Mouse (Mus musculus) liver, embryonic 11.5 days (tissue): Measurements from ENCODE around the gene Ksr1. TPM values are rescaled to one million over a fixed set of nuclear protein-coding genes. Genes with fewer than 3 reads are reported as not detected.

Experiments used
- ATAC-seq: fragments of 200-750 bp; cut with Nextera tagmentation; replicated peaks from 2 replicates; pipeline ENCODE4 v1.8.0; 2017; ENCODE audit warnings: moderate number of reproducible peaks, mild to moderate bottlenecking, moderate TSS enrichment, moderate library complexity; ENCODE audit not compliant: low FRiP score
- DNase-seq: peaks from one replicate; pipeline ENCODE4 v3.0.0-alpha.2; 2017; ENCODE audit warnings: low spot score
- H3K27ac ChIP-seq: fragments of 300-500 bp; sonication (generic); 2 replicates; pipeline ENCODE4 v1.5.1; 2014; ENCODE audit warnings: mild to moderate bottlenecking, low read depth, low read length, control low read depth
- H3K27me3 ChIP-seq: fragments of 300-500 bp; sonication (generic); replicated peaks from 2 replicates; pipeline ENCODE4 v1.6.1; 2014; ENCODE audit warnings: low read length, mixed read lengths; ENCODE audit not compliant: control insufficient read depth, insufficient read depth
- H3K36me3 ChIP-seq: fragments of 300-500 bp; sonication (generic); 2 replicates; pipeline ENCODE4 v1.6.1; 2014; ENCODE audit warnings: mild to moderate bottlenecking, low read length, moderate library complexity, mixed read lengths; ENCODE audit not compliant: control insufficient read depth, insufficient read depth
- H3K4me1 ChIP-seq: fragments of 300-500 bp; sonication (generic); replicated peaks from 2 replicates; pipeline ENCODE4 v1.6.1; 2014; ENCODE audit warnings: low read length, mixed read lengths; ENCODE audit not compliant: control insufficient read depth, insufficient read depth
- H3K4me2 ChIP-seq: fragments of 300-500 bp; sonication (generic); 2 replicates; pipeline ENCODE4 v1.6.1; 2014; ENCODE audit warnings: mild to moderate bottlenecking, control low read depth, moderate library complexity
- H3K4me3 ChIP-seq: fragments of 300-500 bp; sonication (generic); 2 replicates; pipeline ENCODE4 v1.5.1; 2014; ENCODE audit warnings: low read depth, low read length, control low read depth
- H3K9ac ChIP-seq: fragments of 300-500 bp; sonication (generic); 2 replicates; pipeline ENCODE4 v1.6.1; 2014; ENCODE audit warnings: low read depth, low read length, control low read depth
- H3K9me3 ChIP-seq: fragments of 300-500 bp; sonication (generic); 2 replicates; pipeline ENCODE4 v1.6.1; 2016; ENCODE audit warnings: low read length, inconsistent platforms, mixed read lengths; ENCODE audit not compliant: control insufficient read depth
- WGBS: fragments of 180-500 bp; shearing (Covaris S2); extraction: QIAGEN DNeasy Blood & Tissue Kit; methylation state at CpG from one replicate; pipeline ENCODE4 v1.1.7; 2014; 5-methylcytosine and 5-hydroxymethylcytosine counted together
- polyA plus RNA-seq: library from polyadenylated mRNA; unstranded; fragments of >200 nt; fragmentation: Nextera tagmentation; extraction: Ambion mirVana; gene quantifications from 2 replicates; pipeline ENCODE4 v1.2.1, GENCODE M21; 2014

Gene Ksr1
- polyA plus RNA-seq, 1 experiment from 2014 or later: 5.0 TPM

DNA sequence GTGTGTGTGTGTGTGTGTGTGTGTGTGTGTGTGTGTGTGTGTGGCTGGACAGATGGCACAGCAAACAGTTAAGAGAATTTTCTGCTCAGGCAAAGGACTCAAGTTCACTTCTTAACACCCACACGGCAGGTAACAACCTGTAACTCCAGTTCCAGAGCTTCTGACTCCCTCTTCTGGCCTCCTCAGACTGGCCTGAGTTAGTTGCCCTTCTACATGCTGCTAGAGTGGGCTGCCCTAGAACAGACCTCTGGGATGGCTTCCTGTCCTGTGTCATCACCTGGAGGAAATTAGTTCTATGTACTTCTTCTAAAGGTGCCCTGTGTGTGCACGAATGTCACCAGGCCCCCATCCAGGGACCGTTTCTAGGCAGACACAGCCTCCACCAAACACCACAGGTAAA is 2.9 kb downstream of the Ksr1 start:
- 79% methylated on average over 3 of the region's 3 CpGs for WGBS
- 0 out of 2 replicates have a peak overlapping the region, but pooled peaks have one; percentile 12 for H3K4me2 ChIP-seq
- peaks cover 26% of the 10 kb centered on the region for H3K4me1 ChIP-seq
- no peak overlapping the region for H3K27ac ChIP-seq
- no peaks in the 10 kb centered on the region for H3K36me3 ChIP-seq
- H3K9ac ChIP-seq: no peak overlapping the region
- no peaks in the 10 kb centered on the region for H3K27me3 ChIP-seq
- ATAC-seq (no peak), DNase-seq (no peak)
- no peaks in the 10 kb centered on the region for H3K9me3 ChIP-seq
- H3K4me3 ChIP-seq: no peak overlapping the region

DNA sequence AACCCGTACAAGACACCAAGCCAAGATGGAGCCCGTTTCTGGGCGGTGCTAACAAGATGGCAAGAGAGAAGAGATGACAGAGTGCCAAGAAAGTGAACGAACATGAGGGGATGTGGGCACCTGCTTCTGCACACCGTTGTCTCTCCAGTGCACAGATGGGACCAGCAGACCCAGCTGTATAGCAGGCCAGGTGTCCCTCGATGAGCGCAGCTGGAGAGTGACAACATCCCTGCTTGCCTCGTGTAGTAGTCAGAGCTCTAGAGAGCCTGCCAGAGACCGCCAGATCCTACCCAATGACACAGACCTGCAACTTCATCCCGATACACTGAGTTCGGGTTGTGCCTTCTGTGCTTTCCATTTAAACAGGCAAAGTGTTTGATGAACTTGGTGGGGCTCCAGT is 3.8 kb downstream of the Ksr1 start:
- Histone ChIP-seq H3K27me3 (no peaks in the 10 kb centered on the region), H3K9ac (no peak overlapping the region), H3K36me3 (no peaks in the 10 kb centered on the region), H3K4me2 (no peak overlapping the region), H3K9me3 (no peaks in the 10 kb centered on the region), H3K27ac (no peak overlapping the region), H3K4me3 (no peak overlapping the region), H3K4me1 (peaks cover 26% of the 10 kb centered on the region)
- no peak for ATAC-seq
- WGBS: 84% methylated on average over 11 of the region's 11 CpGs
- no peak for DNase-seq

DNA sequence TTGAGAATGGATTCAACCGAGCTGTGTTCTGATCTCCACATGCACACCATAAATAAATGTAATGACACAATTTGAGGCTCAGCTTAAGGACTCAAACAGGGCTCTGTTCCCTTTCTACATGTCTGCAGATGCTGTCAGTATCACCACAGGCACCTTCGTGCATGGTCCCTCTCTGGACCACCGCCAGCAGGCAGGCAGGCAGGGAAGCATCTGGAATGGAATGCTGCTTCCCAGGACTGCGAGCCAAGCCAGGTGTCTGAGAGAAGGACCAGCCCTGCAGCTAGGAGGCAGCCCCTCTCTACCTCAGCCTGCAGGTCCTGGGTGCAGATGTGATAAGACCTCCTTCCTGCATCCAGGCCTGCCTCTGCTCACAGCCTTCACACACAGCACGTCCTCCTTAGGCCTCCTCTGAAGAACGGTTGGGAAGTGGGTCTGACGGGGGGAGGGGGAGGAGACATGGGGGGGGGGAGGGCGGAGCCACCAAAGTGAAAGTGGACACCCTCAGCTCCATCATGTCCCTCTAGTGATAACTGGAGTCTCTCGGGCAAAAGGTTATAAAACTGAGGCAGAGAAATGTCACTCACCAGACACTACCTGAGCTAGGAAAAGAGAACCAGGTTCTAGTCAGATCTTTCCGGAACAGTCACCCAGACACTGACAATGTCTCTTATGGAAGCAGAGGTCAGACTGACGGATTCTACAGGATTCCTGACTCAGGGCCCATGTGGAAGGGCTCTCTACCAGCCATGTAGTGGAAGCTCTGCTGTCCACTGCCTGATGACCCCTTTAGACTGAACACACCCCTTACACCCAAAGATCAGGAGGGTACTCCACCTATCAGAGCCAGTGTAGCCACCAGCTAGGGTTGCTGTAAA is 4.7 kb downstream of the Ksr1 start:
- no peak overlapping the region for H3K4me3 ChIP-seq
- ATAC-seq: no peak
- WGBS: 36% methylated on average over 11 of the region's 11 CpGs
- DNase-seq: no peak
- H3K4me1 ChIP-seq: peaks cover 23% of the 10 kb centered on the region
- H3K27ac ChIP-seq: 0 out of 2 replicates have a peak overlapping the region, but pooled peaks have one; percentile 25
- H3K9me3 ChIP-seq: no peaks in the 10 kb centered on the region
- H3K36me3 ChIP-seq: no peaks in the 10 kb centered on the region
- no peaks in the 10 kb centered on the region for H3K27me3 ChIP-seq
- H3K9ac ChIP-seq: no peak overlapping the region
- peak overlapping the region; percentile 29; the same call in 1 of the 2 replicates for H3K4me2 ChIP-seq

DNA sequence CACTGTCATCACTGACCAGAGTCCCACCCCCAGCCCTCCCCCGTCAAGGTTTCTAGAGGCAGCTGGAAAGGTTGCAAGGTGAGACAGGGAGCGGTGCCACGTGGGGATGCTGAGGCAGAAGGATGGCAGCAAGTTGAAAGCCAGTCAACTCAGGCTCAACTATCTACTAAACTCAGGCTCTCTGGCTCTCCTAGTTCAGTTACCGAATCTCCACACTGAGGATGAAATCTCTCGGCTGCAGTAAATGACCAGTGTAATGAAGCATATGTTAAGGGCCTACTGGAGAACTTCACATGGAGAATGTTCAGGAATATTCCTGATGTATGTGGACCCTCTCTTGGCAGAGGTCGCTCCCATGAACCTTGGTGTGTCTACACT is 5.7 kb downstream of the Ksr1 start:
- Histone ChIP-seq H3K4me3 (no peak overlapping the region), H3K27ac (no peak overlapping the region), H3K4me2 (no peak overlapping the region), H3K9me3 (no peaks in the 10 kb centered on the region), H3K27me3 (no peaks in the 10 kb centered on the region), H3K9ac (no peak overlapping the region), H3K4me1 (peaks cover 31% of the 10 kb centered on the region), H3K36me3 (no peaks in the 10 kb centered on the region)
- DNase-seq (no peak), ATAC-seq (no peak)
- 78% methylated on average over 6 of the region's 6 CpGs for WGBS

DNA sequence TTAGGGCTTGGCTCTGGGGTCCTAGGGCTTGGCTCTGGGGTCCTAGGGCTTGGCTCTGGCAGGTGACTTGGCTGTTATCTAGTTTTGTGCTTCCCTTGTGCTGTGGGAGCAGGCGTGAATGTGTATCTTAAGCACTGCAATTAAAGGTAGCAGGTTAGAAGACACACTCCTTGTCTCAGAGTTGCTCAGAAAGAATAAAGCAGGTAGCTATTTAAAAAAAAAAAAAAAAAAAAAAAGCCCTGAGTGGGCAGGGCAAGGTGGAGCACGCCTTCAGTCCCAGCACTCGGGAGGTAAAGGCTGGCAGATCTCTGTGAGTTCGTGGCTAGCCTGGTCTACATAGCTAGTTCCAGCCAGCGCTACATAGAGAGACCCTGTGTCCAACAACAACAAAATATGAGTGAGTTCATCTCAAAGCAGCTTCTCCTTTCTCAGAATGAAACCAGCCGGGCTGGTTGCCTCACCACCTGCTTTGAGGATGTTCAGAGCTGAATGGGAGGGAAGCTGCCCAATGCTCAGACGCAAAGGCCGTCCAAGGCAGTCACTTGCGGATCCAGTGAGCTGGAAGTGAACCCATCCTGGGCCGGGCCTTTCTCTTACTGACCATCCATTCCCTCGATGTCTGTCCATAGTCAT is 6.2 kb downstream of the Ksr1 start:
- Histone ChIP-seq H3K9me3 (no peaks in the 10 kb centered on the region), H3K27me3 (no peaks in the 10 kb centered on the region), H3K9ac (no peak overlapping the region), H3K36me3 (no peaks in the 10 kb centered on the region), H3K27ac (no peak overlapping the region), H3K4me3 (no peak overlapping the region), H3K4me2 (no peak overlapping the region), H3K4me1 (peaks cover 33% of the 10 kb centered on the region)
- ATAC-seq (no peak), DNase-seq (no peak)
- WGBS: 80% methylated on average over 11 of the region's 11 CpGs

DNA sequence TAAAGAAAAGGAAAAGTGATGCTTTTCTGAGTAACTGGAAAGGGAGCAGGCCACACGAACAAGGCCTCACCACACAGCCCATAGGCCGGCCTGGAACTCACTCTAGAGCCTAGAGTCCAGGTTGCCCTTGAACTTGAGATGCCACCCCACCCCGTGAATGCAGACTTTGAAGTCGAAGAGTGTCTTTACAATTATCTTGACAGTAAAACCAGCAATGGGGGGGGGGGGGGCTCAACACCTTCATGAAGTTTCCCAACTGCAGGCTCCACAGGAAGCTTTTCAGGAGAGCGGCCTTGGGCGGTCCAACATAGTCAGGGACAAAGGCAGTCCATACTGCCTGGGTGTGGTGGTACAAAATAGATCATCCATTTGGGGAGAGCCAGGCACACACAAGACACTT is 7.6 kb downstream of the Ksr1 start:
- WGBS: 82% methylated on average over 6 of the region's 6 CpGs
- Histone ChIP-seq H3K4me1 (peaks cover 35% of the 10 kb centered on the region), H3K27me3 (no peaks in the 10 kb centered on the region), H3K9ac (no peak overlapping the region), H3K9me3 (no peaks in the 10 kb centered on the region), H3K4me3 (no peak overlapping the region), H3K27ac (no peak overlapping the region), H3K4me2 (no peak overlapping the region), H3K36me3 (no peaks in the 10 kb centered on the region)
- ATAC-seq (no peak), DNase-seq (no peak)

DNA sequence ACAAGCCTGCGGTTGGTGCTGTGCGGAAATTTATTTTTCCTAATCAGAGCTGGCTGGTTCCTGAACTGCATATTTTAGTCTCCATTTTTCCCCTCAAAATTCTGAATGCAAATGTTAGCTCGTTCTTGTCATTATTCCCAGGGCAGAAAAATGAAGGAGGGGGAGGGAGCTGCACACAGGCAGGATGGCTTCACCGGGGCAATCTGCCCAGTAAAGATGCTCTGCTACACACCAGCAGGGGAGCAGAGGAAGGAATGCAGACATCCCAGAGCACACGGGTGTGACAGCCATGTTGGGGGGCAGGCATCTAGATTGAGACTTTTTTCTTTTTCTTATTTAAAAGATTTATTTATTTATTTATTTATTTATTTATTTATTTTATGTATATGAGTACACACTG is 9.0 kb downstream of the Ksr1 start:
- Histone ChIP-seq H3K4me3 (no peak overlapping the region), H3K9ac (no peak overlapping the region), H3K27me3 (no peaks in the 10 kb centered on the region), H3K4me2 (no peak overlapping the region), H3K27ac (no peak overlapping the region), H3K9me3 (no peaks in the 10 kb centered on the region), H3K4me1 (peaks cover 33% of the 10 kb centered on the region), H3K36me3 (no peaks in the 10 kb centered on the region)
- WGBS: 87% methylated on average over 5 of the region's 5 CpGs
- ATAC-seq (no peak), DNase-seq (no peak)

DNA sequence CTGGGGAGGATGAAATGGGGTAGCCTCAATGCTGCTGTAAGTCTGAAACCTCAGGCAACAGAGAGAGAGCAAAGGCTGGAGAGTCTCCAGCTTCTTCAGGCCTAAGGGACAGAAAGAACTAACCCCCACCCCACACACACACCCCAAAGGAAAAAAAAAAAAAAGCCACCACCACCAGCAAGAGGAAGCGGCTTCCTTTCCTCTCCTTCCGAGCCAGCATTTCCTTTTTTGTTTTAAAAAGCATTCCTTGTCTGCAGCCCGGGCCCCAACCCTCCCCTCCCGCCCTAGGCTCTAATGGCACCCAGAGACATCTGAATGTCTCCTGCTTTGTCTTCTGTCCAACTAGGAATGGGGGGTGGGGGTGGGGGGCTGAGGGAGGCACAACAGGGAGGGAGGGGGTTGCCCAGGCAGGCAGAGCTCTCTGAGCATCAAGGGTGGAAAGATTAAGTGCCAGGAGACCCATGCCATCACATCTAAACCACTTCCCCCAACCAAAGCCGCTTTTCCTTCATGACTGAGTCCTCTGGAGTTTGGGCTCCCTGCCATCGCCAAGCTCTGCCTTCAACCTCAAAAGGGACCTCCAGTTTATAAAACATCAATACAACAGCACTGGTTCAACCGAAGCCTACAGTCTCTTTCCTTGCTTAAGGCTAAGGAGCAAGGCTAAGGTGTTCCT is 10.4 kb downstream of the Ksr1 start:
- Histone ChIP-seq H3K36me3 (no peaks in the 10 kb centered on the region), H3K9me3 (no peaks in the 10 kb centered on the region), H3K9ac (no peak overlapping the region), H3K27me3 (no peaks in the 10 kb centered on the region), H3K4me1 (peaks cover 21% of the 10 kb centered on the region), H3K4me2 (no peak overlapping the region), H3K4me3 (no peak overlapping the region), H3K27ac (no peak overlapping the region)
- ATAC-seq (no peak), DNase-seq (no peak)
- WGBS: 34% methylated on average over 7 of the region's 7 CpGs
